Mouse (Mus musculus): ENCODE measurements at regions not wholly inside any gene's neighbourhood (a gene's known extent, or its start where the extent isn't known, plus 50 kb on each side); places are given as distances from the start of the nearest gene placed in this dataset.

DNA sequence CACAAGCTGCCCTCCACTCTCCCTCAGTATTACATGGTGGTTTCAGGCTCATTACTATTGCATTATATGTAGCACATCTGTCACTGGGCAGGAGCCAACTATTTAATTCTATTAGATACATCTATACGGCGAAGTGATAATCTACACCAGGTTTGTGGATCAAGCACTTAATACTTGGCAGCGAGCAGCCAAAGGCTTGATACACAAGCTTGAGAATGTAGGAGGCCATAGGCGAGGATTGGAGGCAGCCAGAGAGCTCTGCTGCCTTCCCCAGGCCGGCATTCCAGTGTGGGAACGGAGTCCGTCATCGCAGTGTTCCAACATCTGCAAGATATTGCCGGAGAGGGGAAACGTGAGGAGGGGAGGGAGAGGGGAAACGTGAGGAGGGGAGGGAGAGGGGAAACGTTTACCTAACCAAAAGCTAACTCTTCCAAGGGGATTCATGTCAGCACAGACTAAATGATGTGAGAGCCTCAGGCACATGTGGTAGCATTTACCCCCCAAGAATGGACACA lies 109.6 kb upstream of the Habp2 start:
- no peak for TF ChIP-seq CTCF (IDR thresholded peaks at IDR 0.05; ENCODE audit: low read depth)
- no peak for TF ChIP-seq EP300 (optimal IDR thresholded peaks at IDR 0.05)

All from stomach, postnatal 0 days (tissue).